Mouse (Mus musculus) splenic B cell, adult 2 months (primary cell): ENCODE results near the gene Cyp2r1.
"Not testable (repeated sequence)": the region's sequence is repeated elsewhere in the genome, so short reads cannot be mapped to it uniquely, and the experiment has no call there.

Source experiments
- DNase-seq: peaks from one replicate; pipeline ENCODE4 v3.0.0-alpha.2; 2011; ENCODE audit warnings: low read depth, low spot score
- H3K27me3 ChIP-seq: 2 replicates; pipeline ENCODE4 v1.6.1; 2012; ENCODE audit warnings: mild to moderate bottlenecking, low read length, moderate library complexity, mixed read lengths; ENCODE audit not compliant: control insufficient read depth, poor library complexity, insufficient read depth, severe bottlenecking
- H3K36me3 ChIP-seq: 2 replicates; pipeline ENCODE4 v1.6.1; 2012; ENCODE audit warnings: mild to moderate bottlenecking, low read length, moderate library complexity, mixed read lengths; ENCODE audit not compliant: control insufficient read depth, poor library complexity, insufficient read depth, severe bottlenecking

Cyp2r1 gene

GRCm38 (mm10) chr7:114562531-114563241 lies at the start of gene Cyp2r1:
TSS of gene Cyp2r1 (minus strand) at chr7:114562972.
- DNase-seq, result peak; percentile 98

GRCm38 (mm10) chr7:114594391-114594790 lies 31.6 kb upstream of the Cyp2r1 start:
- not testable (repeated sequence) for H3K36me3 ChIP-seq, DNase-seq, H3K27me3 ChIP-seq

More at GRCm38 (mm10) chr7:114562531-114563241, at the start of gene Cyp2r1:
- H3K36me3 ChIP-seq, result no peaks in the 10 kb centered on the region
- H3K27me3 ChIP-seq, result no peaks in the 10 kb centered on the region

GRCm38 (mm10) chr7:114582441-114582840 lies 19.7 kb upstream of the Cyp2r1 start:
- no peak for DNase-seq
- Histone ChIP-seq H3K27me3 (no peaks in the 10 kb centered on the region), H3K36me3 (no peaks in the 10 kb centered on the region)

- DNase-seq, result peak; percentile 41
- H3K36me3 ChIP-seq, result no peaks in the 10 kb centered on the region
- no peaks in the 10 kb centered on the region for H3K27me3 ChIP-seq
Measured at GRCm38 (mm10) chr7:114581200-114581599, 18.4 kb upstream of the Cyp2r1 start.

GRCm38 (mm10) chr7:114580426-114580825 lies 17.7 kb upstream of the Cyp2r1 start:
- H3K27me3 ChIP-seq, result no peaks in the 10 kb centered on the region
- H3K36me3 ChIP-seq, result no peaks in the 10 kb centered on the region
- DNase-seq, result peak; percentile 69

- no peak for DNase-seq
- no peaks in the 10 kb centered on the region for H3K27me3 ChIP-seq
- H3K36me3 ChIP-seq, result no peaks in the 10 kb centered on the region
Measured at GRCm38 (mm10) chr7:114577665-114578064, 14.9 kb upstream of the Cyp2r1 start.

GRCm38 (mm10) chr7:114576931-114577330 lies 14.2 kb upstream of the Cyp2r1 start:
- H3K27me3 ChIP-seq, result no peaks in the 10 kb centered on the region
- no peaks in the 10 kb centered on the region for H3K36me3 ChIP-seq
- DNase-seq, result no peak

GRCm38 (mm10) chr7:114573866-114574265 lies 11.1 kb upstream of the Cyp2r1 start:
- DNase-seq, H3K36me3 ChIP-seq, H3K27me3 ChIP-seq: not testable (repeated sequence)

- no peaks in the 10 kb centered on the region for H3K36me3 ChIP-seq
- H3K27me3 ChIP-seq, result no peaks in the 10 kb centered on the region; the same call in 1 of the 2 replicates
- no peak for DNase-seq
Measured at GRCm38 (mm10) chr7:114536179-114536578, 26.6 kb downstream of the Cyp2r1 start.

- no peaks in the 10 kb centered on the region for H3K27me3 ChIP-seq
- 0 out of 2 replicates have a peak, but pooled peaks cover 1% of the 10 kb centered on the region for H3K36me3 ChIP-seq
- peak; percentile 57 for DNase-seq
Measured at GRCm38 (mm10) chr7:114526245-114526644, 36.5 kb downstream of the Cyp2r1 start.

- H3K36me3 ChIP-seq, result 0 out of 2 replicates have a peak, but pooled peaks cover 1% of the 10 kb centered on the region
- H3K27me3 ChIP-seq, result no peaks in the 10 kb centered on the region
- DNase-seq, result no peak
Measured at GRCm38 (mm10) chr7:114520122-114520521, 42.6 kb downstream of the Cyp2r1 start.

- H3K36me3 ChIP-seq, result 0 out of 2 replicates have a peak, but pooled peaks cover 3% of the 10 kb centered on the region
- DNase-seq, result no peak
- H3K27me3 ChIP-seq, result no peaks in the 10 kb centered on the region
Measured at GRCm38 (mm10) chr7:114508879-114509278, 53.9 kb downstream of the Cyp2r1 start.
